8 mouse cellular contexts compared by ENCODE assay signal in genomic region chr7:80882830-80883505, GRCm38 (mm10). TPM values are rescaled to one million over a fixed set of nuclear protein-coding genes. Genes with fewer than 3 reads are reported as not detected.
DNase-seq lines count a peak whose midpoint lies in the region; ATAC-seq and TF ChIP-seq lines count a peak whose summit lies in the region.

No protein-coding gene starts in this region.

- peak overlapping the region; percentile 29 for H3K9ac ChIP-seq in heart, adult 2 months (ENCODE audit: low read depth, low read length)
- H3K9ac ChIP-seq in heart, embryonic 16.5 days (ENCODE audit: low read length), result peak overlapping the region; percentile 34
- H3K9ac ChIP-seq in liver, embryonic 16.5 days (ENCODE audit: low read depth, low read length), result no peak overlapping the region
- H3K9ac ChIP-seq in neural tube, embryonic 14.5 days (replicated peaks; ENCODE audit: low read depth, low read length), result no peak overlapping the region

- H3K79me2 ChIP-seq in heart, adult 2 months (replicated peaks; ENCODE audit: control insufficient read depth, insufficient read depth, low read length), result no peaks in the 10 kb centered on the region

- H3K27me3 ChIP-seq in heart, adult 2 months (ENCODE audit: control insufficient read depth, insufficient read depth, low read length), result no peaks in the 10 kb centered on the region
- H3K27me3 ChIP-seq in heart, embryonic 16.5 days (ENCODE audit: control insufficient read depth, insufficient read depth, low read length), result no peaks in the 10 kb centered on the region
- H3K27me3 ChIP-seq in liver, embryonic 16.5 days (ENCODE audit: control insufficient read depth, insufficient read depth, low read depth, low read length), result no peaks in the 10 kb centered on the region
- no peaks in the 10 kb centered on the region for H3K27me3 ChIP-seq in neural tube, embryonic 14.5 days (ENCODE audit: control insufficient read depth, insufficient read depth, low read length)

- peak; percentile 40 to 57 for DNase-seq in heart, adult 2 months
- DNase-seq in heart, postnatal 36 days, result no peak
- DNase-seq in embryo, embryonic 9.5 days (ENCODE audit: extremely low spot score), result peak; percentile 51
- peak; percentile 69 to 83 for DNase-seq in kidney, postnatal 4 days
- peak; percentile 63 to 81 for DNase-seq in thymus, adult 18-20 months

- 23% methylated on average over 14 of the region's 14 CpGs for WGBS in heart, adult 2 months
- WGBS in heart, embryonic 16.5 days, result 19% methylated on average over 14 of the region's 14 CpGs
- 6% methylated on average over 14 of the region's 14 CpGs for WGBS in liver, embryonic 16.5 days (ENCODE audit: insufficient replicate concordance)
- 24% methylated on average over 14 of the region's 14 CpGs for WGBS in neural tube, embryonic 14.5 days

- TF ChIP-seq CTCF in heart, adult 2 months (IDR thresholded peaks at IDR 0.05), result peak; percentile 59

- TF ChIP-seq EP300 in heart, adult 2 months (IDR thresholded peaks at IDR 0.05; ENCODE audit: insufficient read depth, low read depth, low read length), result no peak

- peak overlapping the region; percentile 67 for H3K4me2 ChIP-seq in heart, embryonic 16.5 days (ENCODE audit: low read depth, low read length)
- peak overlapping the region; percentile 49 for H3K4me2 ChIP-seq in liver, embryonic 16.5 days (ENCODE audit: low read depth, low read length)
- H3K4me2 ChIP-seq in neural tube, embryonic 14.5 days (ENCODE audit: low read depth, low read length), result peak overlapping the region; percentile 34; the same call in 1 of the 2 replicates

- peak; percentile 84 for ATAC-seq in heart, embryonic 16.5 days (replicated peaks; ENCODE audit: extremely low read depth, insufficient read depth, low FRiP score)
- peak; percentile 92 for ATAC-seq in liver, embryonic 16.5 days (ENCODE audit: low read depth)
- ATAC-seq in neural tube, embryonic 14.5 days (ENCODE audit: low read depth), result peak; percentile 87

- no peaks in the 10 kb centered on the region for H3K9me3 ChIP-seq in heart, embryonic 16.5 days (replicated peaks; ENCODE audit: control insufficient read depth, low read length)
- no peaks in the 10 kb centered on the region for H3K9me3 ChIP-seq in liver, embryonic 16.5 days (replicated peaks; ENCODE audit: control insufficient read depth, low read length)
- H3K9me3 ChIP-seq in neural tube, embryonic 14.5 days (ENCODE audit: control insufficient read depth, low read length), result no peaks in the 10 kb centered on the region

- no peaks in the 10 kb centered on the region for H3K36me3 ChIP-seq in heart, adult 2 months (ENCODE audit: control insufficient read depth, insufficient read depth, low read length)
- H3K36me3 ChIP-seq in heart, embryonic 16.5 days (ENCODE audit: control insufficient read depth, insufficient read depth), result no peaks in the 10 kb centered on the region
- H3K36me3 ChIP-seq in liver, embryonic 16.5 days (ENCODE audit: control insufficient read depth, insufficient read depth), result no peaks in the 10 kb centered on the region
- no peaks in the 10 kb centered on the region for H3K36me3 ChIP-seq in neural tube, embryonic 14.5 days (ENCODE audit: control insufficient read depth, insufficient read depth, low read length)

- TF ChIP-seq POLR2A in heart, adult 2 months (IDR thresholded peaks at IDR 0.05; ENCODE audit: insufficient read depth, low read depth, low read length), result no peak

- H3K27ac ChIP-seq in heart, adult 2 months, result no peak overlapping the region
- H3K27ac ChIP-seq in heart, embryonic 16.5 days (ENCODE audit: low read length), result no peak overlapping the region
- 0 out of 2 replicates have a peak overlapping the region, but pooled peaks have one; percentile 12 for H3K27ac ChIP-seq in liver, embryonic 16.5 days (ENCODE audit: low read length)
- no peak overlapping the region for H3K27ac ChIP-seq in neural tube, embryonic 14.5 days (ENCODE audit: low read depth, low read length)

- intact Hi-C loops in heart, adult 2 months (cut with DNase I), result loop anchor here (10.0 kb wide), 1 partner anchor 172 kb away; the partner anchor contains the start of gene Alpk3
- intact Hi-C loops in heart, postnatal 36 days (cut with DNase I), result no loop called here

- H3K4me3 ChIP-seq in heart, adult 2 months, result no peak overlapping the region
- peak overlapping the region; percentile 29 for H3K4me3 ChIP-seq in heart, embryonic 16.5 days (ENCODE audit: low read length)
- peak overlapping the region; percentile 32 for H3K4me3 ChIP-seq in liver, embryonic 16.5 days (ENCODE audit: low read depth, low read length)
- no peak overlapping the region for H3K4me3 ChIP-seq in neural tube, embryonic 14.5 days (ENCODE audit: low read depth, low read length)

- H3K4me1 ChIP-seq in heart, adult 2 months (ENCODE audit: control insufficient read depth, insufficient read depth, low read length), result peaks cover 4% of the 10 kb centered on the region
- H3K4me1 ChIP-seq in heart, embryonic 16.5 days (ENCODE audit: control insufficient read depth, insufficient read depth, low read length), result peaks cover 5% of the 10 kb centered on the region
- H3K4me1 ChIP-seq in liver, embryonic 16.5 days (ENCODE audit: control insufficient read depth, low read depth, low read length), result peaks cover 6% of the 10 kb centered on the region
- H3K4me1 ChIP-seq in neural tube, embryonic 14.5 days (ENCODE audit: control insufficient read depth, insufficient read depth, low read length), result no peaks in the 10 kb centered on the region

RNA-seq across cellular contexts. Expression of gene Wdr73, which starts 18.1 kb away (rescaled TPM):
- total RNA-seq in heart, adult 2 months (2021), result 1 to 10 TPM; 4.3 to 7.2 TPM
- 7.7 and 10.7 TPM in 2 replicates for polyA plus RNA-seq in heart, adult 2 months (2012; rRNA removed)
- 1 to 10 TPM; 5.1 to 5.6 TPM for total RNA-seq in heart, postnatal 36 days (2021)
- 19.7 and 21.5 TPM in 2 replicates for polyA plus RNA-seq in heart, embryonic 16.5 days (2015; fragmentation: Nextera tagmentation; extraction: Ambion mirVana)
- polyA plus RNA-seq in liver, embryonic 16.5 days (2015; fragmentation: Nextera tagmentation; extraction: Ambion mirVana), result 10.8 and 12.1 TPM in 2 replicates
- polyA plus RNA-seq in neural tube, embryonic 14.5 days (2014; fragmentation: Nextera tagmentation; extraction: Ambion mirVana), result 31.4 and 32.1 TPM in 2 replicates

RNA-seq across cellular contexts. Expression of gene Nmb, which starts 21.9 kb away (rescaled TPM):
- 1 to 10 TPM; 7.5 to 9.8 TPM for total RNA-seq in heart, adult 2 months (2021)
- polyA plus RNA-seq in heart, adult 2 months (2012; rRNA removed), result 4.2 and 4.9 TPM in 2 replicates
- total RNA-seq in heart, postnatal 36 days (2021), result 1 to 10 TPM; 5.9 to 8.8 TPM
- 4.9 and 5.8 TPM in 2 replicates for polyA plus RNA-seq in heart, embryonic 16.5 days (2015; fragmentation: Nextera tagmentation; extraction: Ambion mirVana)
- polyA plus RNA-seq in liver, embryonic 16.5 days (2015; fragmentation: Nextera tagmentation; extraction: Ambion mirVana), result 1.2 and 1.6 TPM in 2 replicates
- polyA plus RNA-seq in neural tube, embryonic 14.5 days (2014; fragmentation: Nextera tagmentation; extraction: Ambion mirVana), result 4.9 and 6.3 TPM in 2 replicates

RNA-seq across cellular contexts. Expression of gene Zscan2, which starts 22.2 kb away (rescaled TPM):
- 1 to 10 TPM; 5.7 to 6.3 TPM for total RNA-seq in heart, adult 2 months (2021)
- 3.0 and 4.0 TPM in 2 replicates for polyA plus RNA-seq in heart, adult 2 months (2012; rRNA removed)
- 1 to 10 TPM; 5.5 to 5.7 TPM for total RNA-seq in heart, postnatal 36 days (2021)
- 1.4 and 2.0 TPM in 2 replicates for polyA plus RNA-seq in heart, embryonic 16.5 days (2015; fragmentation: Nextera tagmentation; extraction: Ambion mirVana)
- 0.30 and 0.36 TPM in 2 replicates for polyA plus RNA-seq in liver, embryonic 16.5 days (2015; fragmentation: Nextera tagmentation; extraction: Ambion mirVana)
- 4.5 and 4.9 TPM in 2 replicates for polyA plus RNA-seq in neural tube, embryonic 14.5 days (2014; fragmentation: Nextera tagmentation; extraction: Ambion mirVana)

RNA-seq across cellular contexts. Expression of gene Iqgap1, which starts 57.2 kb away (rescaled TPM):
- 10 to 100 TPM; 33.5 to 35.8 TPM for total RNA-seq in heart, adult 2 months (2021)
- polyA plus RNA-seq in heart, adult 2 months (2012; rRNA removed), result 34.8 and 47.5 TPM in 2 replicates
- total RNA-seq in heart, postnatal 36 days (2021), result 10 to 100 TPM; 40.5 to 43.2 TPM
- 49.0 and 51.6 TPM in 2 replicates for polyA plus RNA-seq in heart, embryonic 16.5 days (2015; fragmentation: Nextera tagmentation; extraction: Ambion mirVana)
- polyA plus RNA-seq in liver, embryonic 16.5 days (2015; fragmentation: Nextera tagmentation; extraction: Ambion mirVana), result 15.8 and 15.9 TPM in 2 replicates
- polyA plus RNA-seq in neural tube, embryonic 14.5 days (2014; fragmentation: Nextera tagmentation; extraction: Ambion mirVana), result 15.8 and 23.1 TPM in 2 replicates

Comparison
In these comparisons a context has a peak if more than half of its experiments do, and no peak if none do; other contexts are left out.
1. DNase-seq: peak in heart, adult 2 months (2 of 2), embryo, embryonic 9.5 days (single experiment), kidney, postnatal 4 days (2 of 2) and thymus, adult 18-20 months (2 of 2); none in heart, postnatal 36 days (0 of 2).
2. H3K4me3 ChIP-seq: peak in heart, embryonic 16.5 days (single experiment) and liver, embryonic 16.5 days (single experiment); none in heart, adult 2 months (single experiment) and neural tube, embryonic 14.5 days (single experiment).
3. H3K9ac ChIP-seq: peak in heart, adult 2 months (single experiment) and heart, embryonic 16.5 days (single experiment); none in liver, embryonic 16.5 days (single experiment) and neural tube, embryonic 14.5 days (single experiment).
4. Peak in every context shown above with its lines, with median percentiles within 50 percentile points of each other: ATAC-seq and H3K4me2 ChIP-seq.